12 mouse cellular contexts compared by ENCODE assay signal in the genomic region with DNA sequence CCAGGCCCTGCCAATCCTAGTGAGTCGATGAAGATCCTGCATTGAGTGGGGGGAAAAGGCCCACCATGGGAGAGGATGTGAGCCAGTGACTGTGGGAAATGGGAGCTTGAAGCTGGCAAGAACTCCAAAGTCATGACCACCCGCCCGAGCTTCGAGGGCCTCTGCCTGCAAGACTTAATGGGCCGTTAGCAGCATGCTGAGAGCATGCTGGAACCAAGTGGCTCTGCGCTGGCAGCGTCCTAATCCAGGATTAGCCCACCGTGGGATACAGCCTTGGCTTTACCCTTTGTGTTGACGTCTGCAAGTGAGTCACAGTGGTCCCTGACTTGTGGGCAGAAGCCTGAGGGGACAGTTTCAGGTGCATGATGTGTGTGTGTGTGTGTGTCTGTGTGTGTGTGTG.
"Had no signal": no experiment of that assay in that cellular context is flagged by ENCODE, and none has a peak within 500 bp of the region (broad histone marks: within the 10 kb centered on the region; RNA-seq: fewer than 3 reads in every experiment).

No protein-coding gene starts in this region.

- H3K4me1 ChIP-seq: stomach, embryonic 15.5 days had no signal

- H3K9me3 ChIP-seq: stomach, embryonic 15.5 days had no signal

- DNase-seq: kidney, adult 8-10 months; kidney, postnatal 25 days; layer of hippocampus, adult 9-11 months; layer of hippocampus, postnatal 36 days; lung, adult 18-20 months; right cerebral cortex, postnatal 14 days; thymus, adult 2 months; thymus, postnatal 25 days had no signal

- H3K27me3 ChIP-seq: limb, embryonic 13.5 days; neural tube, embryonic 12.5 days; stomach, embryonic 15.5 days had no signal

- H3K9ac ChIP-seq: limb, embryonic 13.5 days; liver, embryonic 14.5 days; neural tube, embryonic 12.5 days; stomach, embryonic 15.5 days had no signal

- H3K4me3 ChIP-seq: limb, embryonic 13.5 days; neural tube, embryonic 12.5 days; stomach, embryonic 15.5 days had no signal

- H3K4me2 ChIP-seq: limb, embryonic 13.5 days; neural tube, embryonic 12.5 days; stomach, embryonic 15.5 days had no signal

- H3K27ac ChIP-seq: limb, embryonic 13.5 days; liver, embryonic 14.5 days; neural tube, embryonic 12.5 days; stomach, embryonic 15.5 days had no signal

- H3K36me3 ChIP-seq: limb, embryonic 13.5 days; neural tube, embryonic 12.5 days; stomach, embryonic 15.5 days had no signal
